Mouse (Mus musculus): ENCODE results near the gene Ifitm6.

Ifitm6 gene

DNA sequence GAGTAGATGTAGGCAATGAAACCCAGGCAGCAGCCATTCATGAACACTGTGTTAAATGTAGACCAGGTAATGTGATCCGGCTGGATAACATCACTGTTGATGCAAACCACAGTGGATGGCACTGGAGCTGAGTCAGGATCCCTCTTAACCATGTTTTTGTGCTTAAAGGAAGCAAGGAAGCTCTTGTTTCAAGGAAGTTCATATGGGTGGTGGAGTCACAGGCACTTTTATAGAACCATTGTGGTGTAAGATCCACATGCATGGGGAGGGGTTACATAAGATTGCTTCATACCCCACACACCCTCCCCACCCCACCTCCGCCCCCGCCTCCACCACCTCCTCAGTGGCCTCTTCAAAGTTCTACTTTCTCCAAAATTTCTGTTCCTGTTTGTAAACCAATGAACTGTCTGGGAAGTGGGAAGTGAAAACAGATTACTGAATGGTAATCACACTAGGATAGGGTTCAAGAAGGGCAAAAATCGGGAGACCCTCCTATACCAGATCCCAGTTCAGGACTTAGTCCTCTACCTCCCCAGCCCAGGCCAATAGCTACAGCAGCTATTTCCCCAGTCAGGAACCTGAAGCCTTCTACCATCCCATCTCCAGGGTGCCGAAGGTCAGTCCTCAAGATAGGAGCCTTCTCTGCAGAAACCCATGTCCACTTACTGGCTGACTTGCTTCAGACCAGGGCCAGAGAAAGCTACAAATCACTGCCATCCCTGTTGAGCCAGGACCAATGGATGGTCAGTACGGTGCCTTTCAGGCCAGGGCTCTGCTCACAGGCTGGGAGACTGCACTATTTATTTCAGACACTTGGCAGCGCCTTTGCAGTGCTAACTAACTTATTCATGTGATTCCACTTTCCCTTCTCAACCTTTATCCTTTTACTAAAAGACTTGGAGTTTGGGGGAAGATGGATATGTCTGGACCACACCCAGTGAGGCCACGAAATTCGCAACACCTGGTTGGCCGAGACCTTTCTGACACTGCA lies 722 bp downstream of the Ifitm6 start:
- in situ Hi-C loops (cut with MboI; ENCODE audit: unreplicated experiment in 2 of 2) = no loop called here

DNA sequence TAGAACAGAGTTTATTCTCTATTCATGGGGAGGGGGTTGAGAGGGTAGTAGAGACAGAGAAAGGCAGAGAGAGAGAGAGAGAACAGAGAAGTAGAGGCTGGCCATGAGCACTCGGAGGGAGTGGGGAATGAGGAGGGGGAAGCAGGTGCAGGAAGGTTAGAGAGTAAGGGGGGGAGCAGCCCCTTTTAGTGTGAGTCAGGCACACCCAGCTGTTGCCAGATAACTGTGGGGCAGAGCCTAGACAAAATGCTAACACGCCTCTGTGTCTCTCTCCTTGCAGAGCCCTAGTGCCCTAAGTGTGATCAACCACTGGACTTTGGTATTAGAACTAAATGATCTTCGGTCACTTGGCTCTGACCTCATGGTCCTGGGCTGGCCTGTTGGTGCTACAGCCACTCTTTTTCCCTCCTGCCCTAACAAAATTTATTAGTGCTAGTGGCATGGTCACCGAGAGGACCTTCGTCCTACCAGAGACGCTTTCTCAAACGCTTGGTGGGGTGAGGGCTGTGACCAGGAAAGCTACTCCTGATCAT lies 6.4 kb downstream of the Ifitm6 start:
- in situ Hi-C loops (cut with MboI; ENCODE audit: unreplicated experiment in 2 of 2) = loop anchor here (5.0 kb wide), 2 partner anchors 36 to 54 kb away; partner anchors contain the start of genes Gm45717 (in 1 of the 2) and Ifitm2 (in 1 of the 2)

DNA sequence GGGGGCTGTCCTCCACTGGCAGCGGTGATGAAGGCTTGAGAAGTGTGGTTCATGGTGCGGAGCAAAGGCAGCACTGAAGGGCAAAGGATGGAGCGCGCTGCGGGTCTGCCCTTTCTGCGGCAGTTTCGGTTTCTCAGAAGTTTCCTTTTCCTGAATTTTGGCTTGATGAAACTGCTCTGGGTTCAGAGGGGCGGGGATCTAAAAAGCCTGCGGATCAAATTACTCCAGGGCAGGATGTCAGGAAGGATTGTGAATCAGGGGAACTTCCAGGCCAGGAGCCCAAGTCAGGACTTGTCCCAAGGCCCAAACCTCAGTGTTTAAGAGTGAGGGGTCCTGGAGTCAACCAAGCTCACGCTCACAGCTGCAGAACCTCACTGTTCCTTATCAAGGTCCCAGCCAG lies 7.1 kb downstream of the Ifitm6 start, which contains the start of gene Ifitm3:
Gene Ifitm3 (minus strand): TSS at position 178 of the 400 bp plus-strand sequence.
- in situ Hi-C loops (cut with MboI; ENCODE audit: unreplicated experiment in 2 of 2) = loop anchor here (5.0 kb wide), 2 partner anchors 37 to 53 kb away; partner anchors contain the start of genes Gm45717 (in 1 of the 2) and Ifitm2 (in 1 of the 2)

DNA sequence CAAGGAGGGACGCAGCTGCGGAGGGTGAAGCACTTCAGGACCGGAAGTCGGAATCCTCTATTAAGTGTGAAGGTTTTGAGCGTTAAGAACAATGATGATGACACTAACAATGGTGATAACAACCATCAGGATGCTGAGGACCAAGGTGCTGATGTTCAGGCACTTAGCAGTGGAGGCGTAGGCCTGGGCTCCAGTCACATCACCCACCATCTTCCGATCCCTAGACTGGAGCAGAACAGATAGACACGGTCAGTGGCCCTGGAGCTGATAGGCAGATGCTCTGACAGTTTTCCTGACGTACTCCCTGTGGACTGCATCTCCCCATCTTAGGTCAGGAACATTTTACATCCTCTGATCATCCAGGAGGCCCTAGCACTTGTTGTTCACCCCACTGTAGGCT lies 8.1 kb downstream of the Ifitm6 start:
- in situ Hi-C loops (cut with MboI; ENCODE audit: unreplicated experiment in 2 of 2) = loop anchor here (5.0 kb wide), 2 partner anchors 38 to 52 kb away; partner anchors contain the start of genes Gm45717 (in 1 of the 2) and Ifitm2 (in 1 of the 2)

DNA sequence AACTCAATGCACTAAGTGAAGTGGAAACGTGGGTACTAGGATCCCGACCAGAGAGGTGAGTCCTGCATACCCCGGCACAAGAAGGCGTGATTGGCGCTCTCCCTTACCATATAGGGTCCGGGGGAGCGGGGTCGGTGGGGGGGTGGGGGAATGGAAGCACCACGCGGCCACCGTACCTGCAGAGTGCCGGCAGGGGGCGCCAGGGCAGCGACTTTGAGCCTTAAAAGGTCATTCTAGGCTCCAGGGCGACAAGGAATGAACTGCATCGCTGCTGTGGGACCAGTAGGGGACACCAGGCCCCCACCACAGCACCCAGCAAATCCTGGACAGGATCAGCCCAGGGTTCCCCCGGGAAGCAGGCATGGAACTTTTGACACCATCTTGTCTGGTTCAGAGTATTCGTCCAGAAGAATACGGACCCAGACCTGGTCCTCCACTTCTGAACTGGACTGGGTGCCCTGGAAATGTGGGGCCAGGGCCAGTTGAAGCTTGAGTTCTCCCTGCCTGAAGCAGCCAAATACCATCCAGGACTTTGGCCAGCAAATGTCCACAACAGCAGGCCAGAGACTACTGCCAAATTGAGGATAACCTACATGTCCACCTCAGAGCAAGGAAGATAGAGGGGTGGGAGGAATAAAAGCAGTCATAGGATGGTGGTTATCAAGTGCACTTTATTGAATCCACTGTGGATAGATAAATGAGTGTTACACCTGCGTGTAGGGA lies 8.6 kb downstream of the Ifitm6 start:
- in situ Hi-C loops (cut with MboI; ENCODE audit: unreplicated experiment in 2 of 2) = no loop called here

DNA sequence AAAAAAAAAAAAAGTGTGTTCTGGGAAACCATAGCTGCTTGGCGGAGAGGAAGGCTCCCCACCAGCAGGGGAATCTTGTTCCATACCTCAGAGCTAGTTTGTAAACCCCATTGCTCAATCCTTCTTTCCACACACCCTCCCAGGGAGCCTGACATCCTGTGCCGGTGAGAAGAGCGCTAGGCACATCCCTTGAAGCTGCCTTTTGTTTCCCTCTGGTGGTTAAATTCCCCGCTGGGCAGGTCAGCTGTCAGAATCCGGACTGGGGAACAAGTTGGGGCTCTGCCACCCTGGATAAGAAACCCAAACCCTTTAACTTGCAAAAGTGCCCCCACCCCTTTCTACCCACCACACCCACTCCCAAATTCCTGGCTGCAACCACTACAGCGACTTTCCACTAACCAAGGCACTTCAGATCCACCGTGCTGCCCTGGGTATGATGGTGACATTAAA lies 9.4 kb downstream of the Ifitm6 start:
- in situ Hi-C loops (cut with MboI; ENCODE audit: unreplicated experiment in 2 of 2) = no loop called here

DNA sequence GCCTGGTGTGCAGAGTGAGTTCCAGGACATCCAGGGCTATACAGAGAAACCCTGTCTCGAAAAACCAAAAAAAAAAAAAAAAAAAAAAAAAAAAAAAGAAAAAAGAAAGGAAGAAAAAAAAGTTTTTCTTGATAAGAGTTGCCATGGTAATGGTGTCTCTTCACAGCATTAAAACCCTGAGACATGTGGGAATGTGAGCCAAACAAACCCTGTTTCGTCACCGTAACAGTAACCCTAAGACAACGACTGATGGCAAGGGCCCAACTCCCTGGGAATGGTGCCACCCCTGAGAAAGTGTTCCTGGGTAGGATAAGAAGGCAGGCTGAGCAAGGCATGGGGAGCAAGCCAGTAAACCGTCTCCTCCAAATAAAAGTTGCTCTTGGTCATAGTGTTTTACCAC lies 10.8 kb downstream of the Ifitm6 start:
- in situ Hi-C loops (cut with MboI; ENCODE audit: unreplicated experiment in 2 of 2) = no loop called here

DNA sequence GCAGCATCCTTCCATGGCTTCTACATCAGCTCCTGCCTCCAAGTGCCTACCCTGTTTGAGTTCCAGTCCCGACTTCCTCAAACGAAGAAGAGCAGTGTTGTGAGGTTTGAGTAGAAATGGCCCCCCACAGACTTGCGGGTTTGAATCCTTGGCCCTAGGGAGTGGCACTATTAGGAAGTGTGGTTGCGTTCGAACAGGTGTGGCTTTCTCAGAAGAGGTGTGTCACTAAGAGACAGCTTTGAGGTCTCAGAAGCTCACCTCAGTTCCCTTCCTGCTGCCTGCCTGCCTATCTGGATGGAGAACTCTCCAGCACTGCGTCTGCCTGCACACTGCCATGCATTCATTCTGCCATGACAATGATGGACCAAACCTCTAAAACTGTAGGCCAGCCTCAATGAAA lies 11.3 kb downstream of the Ifitm6 start:
- in situ Hi-C loops (cut with MboI; ENCODE audit: unreplicated experiment in 2 of 2) = no loop called here

DNA sequence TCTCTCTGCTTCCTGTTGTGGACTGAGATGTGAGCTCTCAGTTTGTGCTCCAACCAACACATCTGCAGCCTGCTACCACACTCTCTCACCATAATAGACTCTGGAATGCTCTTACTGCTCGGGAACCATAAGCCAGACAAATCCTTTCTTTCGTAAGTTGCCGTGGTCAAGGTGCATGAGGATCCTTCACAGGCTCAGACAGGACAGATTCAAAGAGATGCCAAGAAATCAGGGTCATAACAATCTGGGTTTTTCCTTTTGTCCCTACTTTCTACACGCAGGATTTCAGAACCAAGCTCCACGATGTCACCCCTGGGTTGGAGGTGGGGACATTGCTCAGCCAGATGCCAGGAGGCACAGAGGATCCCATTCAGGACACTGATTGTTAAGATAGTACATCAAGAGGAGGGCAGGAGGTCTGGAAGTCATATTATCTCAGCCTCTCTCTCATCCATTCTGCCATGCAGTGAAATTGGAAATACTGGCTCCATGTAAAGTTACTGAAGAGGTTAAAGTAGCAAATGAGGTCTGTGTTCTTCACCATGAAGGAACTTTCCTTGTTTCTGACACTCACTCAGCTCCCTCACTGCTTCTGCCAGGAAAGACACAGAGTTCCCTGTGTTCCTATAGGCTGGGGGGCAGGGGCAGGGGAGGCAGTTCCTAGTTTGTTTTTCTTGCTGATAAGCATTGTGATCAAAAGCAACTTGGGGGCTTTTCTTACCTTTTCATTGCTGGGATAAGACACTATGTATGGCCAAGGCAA lies 14.3 kb downstream of the Ifitm6 start:
- in situ Hi-C loops (cut with MboI; ENCODE audit: unreplicated experiment in 2 of 2) = no loop called here

DNA sequence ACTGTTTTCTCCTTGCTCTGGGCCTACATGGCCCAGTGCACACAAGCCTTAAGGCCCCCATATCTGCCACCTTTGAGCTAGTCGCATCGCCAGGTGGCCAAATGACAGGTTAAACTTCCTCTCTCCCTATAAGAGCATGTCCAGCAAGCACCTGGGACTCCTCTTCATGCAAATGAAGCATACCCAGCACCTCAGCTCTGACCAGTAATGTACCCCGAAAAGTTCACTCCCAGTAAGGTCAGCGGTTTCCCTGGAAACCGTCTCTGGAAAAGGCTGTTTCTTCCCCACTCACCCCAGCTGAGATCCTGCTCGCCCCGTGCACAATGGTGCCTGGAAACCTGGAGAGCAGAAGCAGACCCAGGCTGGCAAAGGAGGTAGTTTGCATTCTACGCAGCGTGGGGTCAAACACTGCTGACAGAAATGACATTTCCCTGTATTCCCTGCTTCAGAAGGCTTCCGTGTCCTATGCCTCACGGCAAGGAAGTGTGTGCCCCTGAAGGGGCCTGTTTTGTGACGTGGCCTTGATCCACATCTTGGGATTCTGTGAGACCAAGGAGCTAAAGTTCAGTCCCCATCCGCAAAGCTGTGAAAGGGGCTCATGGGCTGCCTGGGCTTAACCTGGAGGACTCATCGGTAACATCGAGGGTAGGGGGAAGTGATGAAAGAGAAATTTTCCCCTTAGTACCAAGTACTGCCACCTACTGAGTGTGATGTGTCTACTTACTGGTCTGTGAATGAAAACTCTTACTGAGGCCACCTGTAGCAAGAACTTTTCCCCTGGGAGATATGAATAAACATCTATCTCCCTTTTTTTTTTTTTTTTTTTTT lies 16.6 kb downstream of the Ifitm6 start:
- in situ Hi-C loops (cut with MboI; ENCODE audit: unreplicated experiment in 2 of 2) = no loop called here

DNA sequence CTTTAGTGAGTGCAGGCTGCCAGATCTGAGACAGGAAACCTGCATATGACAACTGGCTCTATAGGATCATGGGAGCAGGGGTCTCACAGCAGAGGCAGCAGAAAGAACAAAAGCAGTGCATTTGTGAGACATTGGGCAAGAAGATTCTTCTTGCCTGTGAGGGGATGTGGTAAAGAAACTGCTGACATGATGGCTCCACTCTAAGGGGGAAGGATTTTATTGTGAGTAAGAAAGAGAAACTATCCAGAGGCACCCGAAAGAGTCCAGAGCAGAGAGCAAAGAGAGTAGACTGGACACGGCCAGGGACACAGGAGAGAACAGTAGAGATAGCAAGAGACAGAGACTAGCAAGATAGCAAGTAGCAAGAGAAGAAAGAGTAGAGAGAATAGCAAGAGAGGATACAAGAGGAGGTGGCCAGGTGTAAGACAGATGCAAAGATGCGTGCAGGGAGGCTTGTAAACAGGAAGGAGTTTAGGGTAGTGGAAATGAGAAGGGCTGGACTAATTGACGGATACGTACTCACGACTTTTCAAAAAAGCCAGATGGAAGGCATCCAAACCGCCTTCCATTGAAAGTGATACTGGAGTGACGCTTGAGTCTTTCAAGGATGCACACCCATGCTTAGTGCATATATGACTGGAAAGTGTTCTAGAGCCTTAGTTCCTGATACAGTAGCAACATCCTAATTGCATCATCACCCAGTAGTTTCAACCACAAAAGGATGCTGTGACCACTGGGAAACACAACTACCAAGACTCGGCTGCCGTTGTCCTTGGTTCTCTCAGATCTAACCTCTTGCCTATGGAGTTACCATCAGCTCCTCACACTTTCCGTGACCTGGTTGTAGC lies 18.6 kb downstream of the Ifitm6 start:
- in situ Hi-C loops (cut with MboI; ENCODE audit: unreplicated experiment in 2 of 2) = loop anchor here in 1 of 2 experiments (5.0 kb wide), 1 partner anchor 42 kb away; the partner anchor contains the start of genes Gm45717 and Ifitm2

DNA sequence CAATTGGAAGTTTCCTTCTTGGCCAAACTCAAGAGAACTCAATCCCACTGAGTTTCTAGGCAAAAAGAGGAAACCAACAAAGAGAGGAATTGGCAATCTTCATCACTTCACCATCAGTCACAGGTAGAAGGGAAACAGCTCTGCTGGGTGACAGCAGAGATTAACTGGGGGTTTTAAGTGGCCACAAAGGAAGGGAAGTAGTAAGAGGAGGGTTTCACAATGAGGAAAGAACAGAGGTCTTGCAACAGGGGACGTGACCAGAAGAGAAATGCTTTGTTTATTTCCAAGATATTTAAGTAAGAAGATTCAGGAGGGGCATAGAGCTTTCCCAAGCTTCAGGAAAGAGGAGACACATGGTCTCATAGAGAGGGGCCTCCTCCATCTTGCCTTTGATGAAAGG lies 19.9 kb downstream of the Ifitm6 start:
- in situ Hi-C loops (cut with MboI; ENCODE audit: unreplicated experiment in 2 of 2) = loop anchor here in 1 of 2 experiments (5.0 kb wide), 1 partner anchor 41 kb away; the partner anchor contains the start of genes Gm45717 and Ifitm2

DNA sequence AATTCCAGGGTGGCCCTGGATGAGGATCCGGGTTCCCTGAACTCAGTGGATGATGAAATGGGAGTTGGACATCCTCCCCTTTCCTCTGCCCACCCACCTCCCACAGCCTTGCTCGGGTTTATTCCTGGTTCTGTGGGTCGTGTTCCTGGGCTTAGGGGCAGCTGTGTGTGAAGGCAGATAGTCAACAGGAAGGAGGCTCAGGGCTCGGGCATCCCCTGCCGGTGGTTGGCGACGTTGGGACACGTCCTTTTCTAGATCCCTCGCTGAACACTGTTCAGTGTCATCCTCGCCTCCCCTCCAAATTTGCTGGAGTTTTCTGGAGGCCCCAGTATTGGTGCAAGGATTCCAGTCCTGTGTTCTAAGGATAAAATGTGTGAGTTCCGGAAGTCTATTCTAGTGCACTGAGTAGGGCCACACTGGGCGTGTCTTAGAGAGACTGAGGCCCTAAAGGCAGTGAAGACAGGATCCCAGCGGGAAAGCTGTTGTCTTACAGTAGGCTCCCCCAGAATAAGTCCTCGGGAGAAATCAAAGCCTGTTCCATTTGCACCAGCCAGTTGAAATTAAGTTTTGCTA lies 26.5 kb downstream of the Ifitm6 start:
- in situ Hi-C loops (cut with MboI; ENCODE audit: unreplicated experiment in 2 of 2) = no loop called here

DNA sequence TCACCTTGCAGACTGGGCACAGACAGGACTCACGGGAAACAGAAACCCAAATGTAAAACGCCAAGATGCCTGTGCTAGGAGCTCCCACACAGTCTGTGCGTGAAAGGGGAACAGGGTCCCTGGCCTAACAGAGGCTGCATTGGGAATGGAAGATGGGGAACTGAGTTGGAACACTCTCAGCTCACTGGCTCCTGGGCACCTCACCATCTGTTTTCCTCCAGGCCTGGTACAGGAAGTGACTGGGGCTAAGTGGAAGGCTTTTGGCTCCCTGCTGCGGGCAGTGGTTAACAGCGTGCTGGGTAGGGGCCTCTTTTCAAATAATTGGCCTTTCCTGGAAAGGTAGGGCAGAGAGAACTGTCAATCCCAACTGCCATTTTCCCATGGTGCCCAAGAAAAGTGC lies 27.1 kb downstream of the Ifitm6 start:
- in situ Hi-C loops (cut with MboI; ENCODE audit: unreplicated experiment in 2 of 2) = no loop called here

DNA sequence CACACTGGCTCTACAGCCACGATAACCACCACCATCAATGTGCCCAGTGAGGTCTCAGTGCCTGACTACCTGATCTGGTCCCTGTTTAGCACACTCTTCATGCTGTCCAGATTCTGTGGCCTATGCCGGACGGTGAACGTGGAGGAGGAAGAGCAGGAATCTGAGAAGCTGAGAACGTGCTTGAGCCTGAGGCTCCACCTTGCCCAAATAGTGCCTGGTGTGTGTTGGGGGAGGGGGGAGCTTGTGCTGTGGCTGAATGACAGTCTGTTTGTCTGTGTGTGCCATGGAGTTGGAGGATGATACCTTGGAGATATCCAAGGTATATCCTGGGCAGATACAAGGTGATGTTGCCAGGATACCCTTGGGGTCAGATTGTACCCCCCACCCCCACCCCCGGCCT lies 27.5 kb downstream of the Ifitm6 start:
- in situ Hi-C loops (cut with MboI; ENCODE audit: unreplicated experiment in 2 of 2) = no loop called here

DNA sequence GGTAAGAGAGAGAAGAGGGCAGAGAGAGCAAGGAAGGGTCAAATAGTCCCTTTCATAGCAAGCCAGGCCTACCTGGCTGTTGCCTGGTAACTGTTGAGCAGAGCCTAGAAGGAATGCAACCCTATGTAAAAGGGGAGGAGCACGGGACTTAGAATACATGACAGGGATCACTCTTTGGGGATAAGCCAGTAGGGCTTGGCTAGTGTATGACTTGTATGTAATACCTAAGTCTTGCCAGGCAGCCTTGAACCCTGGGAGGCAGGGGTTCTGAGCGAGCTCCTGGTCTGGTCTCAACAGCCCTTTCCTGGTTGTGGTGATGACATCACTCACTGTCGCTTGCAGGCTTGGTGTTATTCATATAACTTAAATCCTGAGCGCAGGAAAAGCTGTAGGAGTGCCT lies 28.7 kb downstream of the Ifitm6 start:
- in situ Hi-C loops (cut with MboI; ENCODE audit: unreplicated experiment in 2 of 2) = no loop called here

DNA sequence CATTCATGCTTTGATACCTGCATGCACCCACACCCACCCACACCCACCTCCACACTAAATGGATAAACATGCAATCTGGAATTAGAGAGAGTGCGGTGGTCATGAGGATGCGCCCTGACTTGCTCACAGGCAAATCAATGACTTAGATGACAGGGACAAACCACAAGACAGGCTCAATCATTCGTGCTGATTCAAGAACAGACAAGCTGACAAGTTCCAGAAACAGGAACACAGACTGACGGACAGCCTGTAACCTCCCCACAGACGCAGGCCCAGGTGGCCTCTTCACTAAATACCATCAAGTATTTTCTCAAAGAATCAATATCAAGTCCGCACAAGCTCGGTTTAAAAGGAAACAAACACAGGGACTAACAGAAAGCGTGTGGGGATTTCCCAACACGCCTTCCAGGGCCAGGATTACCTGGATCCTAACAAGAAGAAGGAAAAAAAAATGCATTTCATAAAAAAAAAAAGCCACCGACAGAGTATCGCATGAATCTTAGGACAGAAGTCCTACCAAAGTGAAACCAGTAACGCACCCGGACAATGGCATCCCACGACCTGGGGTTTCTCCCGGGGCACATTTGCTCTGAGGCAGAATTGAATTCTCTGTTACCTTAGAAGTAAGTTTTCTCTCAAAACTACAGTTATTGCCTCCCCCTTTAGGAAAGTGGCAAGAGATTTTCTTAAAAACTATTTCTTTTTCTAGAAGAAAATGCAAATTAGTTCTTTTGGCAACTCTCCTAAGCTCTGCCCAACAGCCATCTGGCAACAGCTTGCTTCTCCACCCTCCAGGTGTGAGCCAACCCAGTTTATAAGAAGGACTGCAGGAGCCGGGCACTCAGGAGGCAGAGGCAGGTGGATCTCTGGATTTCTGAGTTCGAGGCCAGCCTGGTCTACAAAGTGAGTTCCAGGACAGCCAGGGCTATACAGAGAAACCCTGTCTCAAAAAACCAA lies 30.3 kb downstream of the Ifitm6 start:
- in situ Hi-C loops (cut with MboI; ENCODE audit: unreplicated experiment in 2 of 2) = no loop called here

Measured in v-Abl transformed pro-B cells (cell line).